Mouse (Mus musculus): ENCODE results near the gene Asgr1. TPM values are rescaled to one million over a fixed set of nuclear protein-coding genes. Genes with fewer than 3 reads are reported as not detected.

Gene Asgr1
- polyA plus RNA-seq, 1 experiment from 2014 or later: 458 TPM

DNA sequence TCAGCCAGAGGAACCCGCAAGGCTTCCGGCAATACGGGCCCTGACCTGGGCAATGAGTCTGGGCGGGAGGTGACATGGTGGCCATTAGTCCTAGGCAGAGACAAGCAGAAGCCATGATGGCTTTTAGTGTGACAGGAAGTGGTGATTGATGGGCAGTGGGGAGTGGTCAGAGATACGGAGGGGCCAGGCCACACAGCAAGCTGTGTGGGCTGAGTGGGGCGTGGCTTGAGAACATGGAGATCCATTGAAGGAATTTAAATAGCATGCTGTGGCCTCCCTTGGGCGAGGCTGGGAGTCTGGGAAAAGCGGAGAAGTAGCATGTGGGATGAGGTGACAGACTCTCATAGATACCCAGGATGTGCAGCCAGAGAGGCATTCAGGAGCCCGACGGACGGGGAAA lies 43.5 kb downstream of the Asgr1 start:
- Histone ChIP-seq H3K4me2 (ENCODE audit: low read depth, low read length) (no peak overlapping the region), H3K9ac (replicated peaks) (no peak overlapping the region), H3K9me3 (ENCODE audit: low read length) (no peaks in the 10 kb centered on the region), H3K4me1 (ENCODE audit: insufficient read depth) (no peaks in the 10 kb centered on the region; the same call in 1 of the 2 replicates), H3K27me3 (ENCODE audit: insufficient read depth, low read length) (0 out of 2 replicates have a peak, but pooled peaks cover 2% of the 10 kb centered on the region), H3K4me3 (ENCODE audit: low read depth, low read length) (no peak overlapping the region), H3K27ac (ENCODE audit: low read depth) (no peak overlapping the region), H3K36me3 (replicated peaks; ENCODE audit: insufficient read depth, low read length) (peaks cover 4% of the 10 kb centered on the region; the same call in 1 of the 2 replicates)
- TF ChIP-seq EP300 (IDR thresholded peaks at IDR 0.05; ENCODE audit: low read depth) (no peak), CTCF (IDR thresholded peaks at IDR 0.05; ENCODE audit: low read depth) (no peak)
- 76% methylated on average over 11 of the region's 11 CpGs for WGBS (ENCODE audit: insufficient replicate concordance)
- no peak for DNase-seq
- no peak for ATAC-seq

DNA sequence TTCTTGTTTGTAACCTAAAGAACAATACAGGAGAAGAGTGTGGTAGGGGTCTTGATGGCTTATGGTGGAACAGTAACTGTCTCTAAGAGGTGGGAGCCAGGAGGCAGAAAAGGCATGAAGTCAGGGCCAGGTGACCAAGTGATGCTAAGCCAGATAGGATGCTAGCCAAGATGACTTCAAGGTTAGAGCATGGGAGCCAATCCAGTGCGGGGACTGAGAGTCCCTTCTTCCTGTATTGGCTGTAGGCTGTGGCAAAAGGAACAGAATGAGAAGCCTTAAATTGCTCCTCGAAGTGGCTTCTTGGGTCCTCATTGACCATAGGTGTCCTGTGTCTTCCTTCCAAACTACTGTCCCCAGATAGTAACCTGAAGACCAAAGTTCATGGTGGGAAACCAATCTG lies 45.2 kb downstream of the Asgr1 start:
- Histone ChIP-seq H3K4me1 (ENCODE audit: insufficient read depth) (no peaks in the 10 kb centered on the region), H3K9me3 (ENCODE audit: low read length) (no peaks in the 10 kb centered on the region), H3K36me3 (replicated peaks; ENCODE audit: insufficient read depth, low read length) (peaks cover 4% of the 10 kb centered on the region; the same call in 1 of the 2 replicates), H3K4me3 (ENCODE audit: low read depth, low read length) (no peak overlapping the region), H3K9ac (replicated peaks) (no peak overlapping the region), H3K27ac (ENCODE audit: low read depth) (no peak overlapping the region), H3K27me3 (ENCODE audit: insufficient read depth, low read length) (0 out of 2 replicates have a peak, but pooled peaks cover 2% of the 10 kb centered on the region), H3K4me2 (ENCODE audit: low read depth, low read length) (no peak overlapping the region)
- no peak for TF ChIP-seq CTCF (IDR thresholded peaks at IDR 0.05; ENCODE audit: low read depth)
- no peak for TF ChIP-seq EP300 (IDR thresholded peaks at IDR 0.05; ENCODE audit: low read depth)
- WGBS (ENCODE audit: insufficient replicate concordance): 71% methylated on average over 2 of the region's 2 CpGs
- DNase-seq (no peak), ATAC-seq (no peak)

DNA sequence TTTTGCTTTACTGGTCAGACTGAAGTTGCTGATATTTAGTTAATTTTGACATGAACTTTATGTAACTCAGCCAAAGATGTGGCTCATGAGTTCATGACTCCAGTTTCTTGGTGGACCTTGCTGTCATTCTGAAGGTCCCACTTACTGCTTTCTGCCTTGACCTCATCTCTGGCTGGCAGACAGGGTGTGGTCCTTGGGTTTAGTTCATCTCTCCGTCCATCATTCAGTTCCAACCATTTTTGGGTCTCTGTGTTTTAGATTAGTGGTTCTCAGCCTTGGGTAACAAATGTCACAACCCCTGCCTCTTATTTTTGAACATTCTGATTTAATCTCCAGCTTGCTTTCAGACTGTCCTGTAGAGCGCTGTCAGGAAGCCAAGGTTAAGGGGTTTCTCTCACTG lies 45.9 kb downstream of the Asgr1 start:
- Histone ChIP-seq H3K9me3 (ENCODE audit: low read length) (no peaks in the 10 kb centered on the region), H3K27me3 (ENCODE audit: insufficient read depth, low read length) (0 out of 2 replicates have a peak, but pooled peaks cover 2% of the 10 kb centered on the region), H3K36me3 (replicated peaks; ENCODE audit: insufficient read depth, low read length) (peaks cover 4% of the 10 kb centered on the region; the same call in 1 of the 2 replicates), H3K9ac (replicated peaks) (no peak overlapping the region), H3K4me2 (ENCODE audit: low read depth, low read length) (no peak overlapping the region), H3K4me3 (ENCODE audit: low read depth, low read length) (no peak overlapping the region), H3K4me1 (ENCODE audit: insufficient read depth) (no peaks in the 10 kb centered on the region), H3K27ac (ENCODE audit: low read depth) (no peak overlapping the region)
- 61% methylated on average over 2 of the region's 2 CpGs for WGBS (ENCODE audit: insufficient replicate concordance)
- DNase-seq: no peak
- no peak for ATAC-seq
- TF ChIP-seq EP300 (IDR thresholded peaks at IDR 0.05; ENCODE audit: low read depth): no peak
- no peak for TF ChIP-seq CTCF (IDR thresholded peaks at IDR 0.05; ENCODE audit: low read depth)

DNA sequence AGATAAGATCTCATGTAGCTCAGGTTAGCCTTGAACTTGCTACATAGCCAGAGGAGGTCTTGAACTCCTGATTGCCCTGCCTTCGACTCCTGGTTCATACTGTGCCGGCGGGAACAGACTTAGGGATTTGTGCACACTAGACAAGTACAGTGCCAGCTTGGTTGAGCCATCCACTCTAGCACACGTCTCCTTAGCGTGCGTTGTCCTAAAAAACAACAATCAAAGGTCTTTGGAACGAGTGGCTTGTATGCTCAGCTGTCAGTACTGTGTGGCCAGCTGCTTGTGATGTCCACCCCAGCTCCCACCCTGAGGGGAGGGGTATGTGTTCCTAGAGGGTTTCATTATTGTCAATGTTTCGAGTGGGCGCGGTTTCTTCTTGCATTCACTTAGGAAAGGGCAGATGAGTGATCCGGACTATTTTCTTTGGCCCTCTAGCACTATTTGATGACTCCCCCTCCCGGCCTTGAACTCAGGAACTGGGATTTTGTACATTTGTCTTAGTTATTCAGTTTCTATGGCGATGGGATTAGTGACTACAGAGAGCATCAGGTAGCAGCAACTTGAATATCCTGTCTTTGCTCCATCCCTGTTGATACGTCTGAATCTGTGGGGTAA lies 49.9 kb downstream of the Asgr1 start:
- no peaks in the 10 kb centered on the region for H3K4me1 ChIP-seq (ENCODE audit: insufficient read depth)
- TF ChIP-seq EP300 (IDR thresholded peaks at IDR 0.05; ENCODE audit: low read depth) (no peak), CTCF (IDR thresholded peaks at IDR 0.05; ENCODE audit: low read depth) (no peak)
- H3K27me3 ChIP-seq (ENCODE audit: insufficient read depth, low read length): 0 out of 2 replicates have a peak, but pooled peaks cover 2% of the 10 kb centered on the region
- H3K9ac ChIP-seq (replicated peaks): no peak overlapping the region
- ATAC-seq: 0 out of 2 replicates have a peak, but pooled peaks have one; percentile 12
- H3K27ac ChIP-seq (ENCODE audit: low read depth): no peak overlapping the region
- no peak for DNase-seq
- 65% methylated on average over 14 of the region's 14 CpGs for WGBS (ENCODE audit: insufficient replicate concordance)
- no peaks in the 10 kb centered on the region for H3K9me3 ChIP-seq (ENCODE audit: low read length)
- no peaks in the 10 kb centered on the region for H3K36me3 ChIP-seq (replicated peaks; ENCODE audit: insufficient read depth, low read length)
- no peak overlapping the region for H3K4me2 ChIP-seq (ENCODE audit: low read depth, low read length)
- no peak overlapping the region for H3K4me3 ChIP-seq (ENCODE audit: low read depth, low read length)

DNA sequence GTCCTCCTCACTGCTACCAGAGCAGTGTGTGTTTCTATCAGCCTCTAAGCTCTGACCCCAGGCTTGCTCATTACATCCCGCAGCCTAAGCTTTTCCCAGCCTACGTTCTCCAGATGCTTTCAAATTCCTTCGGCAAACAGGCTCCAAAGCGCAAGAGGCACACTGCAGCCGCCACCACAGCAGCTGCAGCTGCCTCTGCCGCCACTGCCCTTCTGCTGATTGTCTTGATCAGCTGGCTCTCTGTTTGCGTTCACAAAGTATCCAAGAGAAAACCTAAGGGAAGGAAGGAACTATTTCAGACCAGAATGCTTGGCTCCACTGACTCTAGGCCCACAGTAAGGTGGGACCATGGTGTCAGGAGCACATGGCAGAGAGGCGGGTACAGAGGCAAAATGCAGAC lies 53.2 kb downstream of the Asgr1 start:
- Histone ChIP-seq H3K36me3 (replicated peaks; ENCODE audit: insufficient read depth, low read length) (no peaks in the 10 kb centered on the region), H3K9ac (replicated peaks) (no peak overlapping the region), H3K9me3 (ENCODE audit: low read length) (no peaks in the 10 kb centered on the region), H3K27ac (ENCODE audit: low read depth) (no peak overlapping the region), H3K4me2 (ENCODE audit: low read depth, low read length) (no peak overlapping the region), H3K27me3 (ENCODE audit: insufficient read depth, low read length) (no peaks in the 10 kb centered on the region), H3K4me1 (ENCODE audit: insufficient read depth) (no peaks in the 10 kb centered on the region), H3K4me3 (ENCODE audit: low read depth, low read length) (no peak overlapping the region)
- TF ChIP-seq EP300 (IDR thresholded peaks at IDR 0.05; ENCODE audit: low read depth): no peak
- TF ChIP-seq CTCF (IDR thresholded peaks at IDR 0.05; ENCODE audit: low read depth): no peak
- ATAC-seq: no peak
- DNase-seq: no peak
- 70% methylated on average over 8 of the region's 8 CpGs for WGBS (ENCODE audit: insufficient replicate concordance)

MicroRNAs encoded within 50 kb of the gene (microRNA counts, 519-probe panel; counts per million panel counts)
- microRNA mmu-miR-324-3p (not detected), microRNA mmu-miR-324-5p (3,344 counts per million, percentile 35 among the panel's probes with 10 or more counts)

Small RNA genes within 50 kb of the gene (microRNA-seq; reads per million reads assigned to microRNA genes)
- 2,256 reads per million, percentile 80 among the genes with 10 or more reads in this experiment for gene Mir324

Other genes with a start within 250 kb of the Asgr1 start
- gene Tmem102, start 248.5 kb upstream of the Asgr1 start, polyA plus RNA-seq (2015; fragmentation: Nextera tagmentation; extraction: Ambion mirVana): 4.4 and 4.8 TPM in 2 replicates
- not detected in 2 replicates for gene Gm39566, start 238.8 kb upstream of the Asgr1 start, polyA plus RNA-seq (2015; fragmentation: Nextera tagmentation; extraction: Ambion mirVana)
- gene Spem2, start 235.6 kb upstream of the Asgr1 start, polyA plus RNA-seq (2015; fragmentation: Nextera tagmentation; extraction: Ambion mirVana): not detected in 2 replicates
- gene Spem1, start 231.9 kb upstream of the Asgr1 start, polyA plus RNA-seq (2015; fragmentation: Nextera tagmentation; extraction: Ambion mirVana): not detected in 2 replicates
- 0.60 and 0.75 TPM in 2 replicates for gene Nlgn2, start 216.3 kb upstream of the Asgr1 start, polyA plus RNA-seq (2015; fragmentation: Nextera tagmentation; extraction: Ambion mirVana)
- gene Tmem256, start 215.6 kb upstream of the Asgr1 start, polyA plus RNA-seq (2015; fragmentation: Nextera tagmentation; extraction: Ambion mirVana): 412 and 418 TPM in 2 replicates
- 20.8 and 23.1 TPM in 2 replicates for gene Plscr3, start 207.7 kb upstream of the Asgr1 start, polyA plus RNA-seq (2015; fragmentation: Nextera tagmentation; extraction: Ambion mirVana)
- gene Tnk1, start 195.4 kb upstream of the Asgr1 start, polyA plus RNA-seq (2015; fragmentation: Nextera tagmentation; extraction: Ambion mirVana): 0.28 and 0.69 TPM in 2 replicates
- gene Tmem95, start 176.1 kb upstream of the Asgr1 start, polyA plus RNA-seq (2015; fragmentation: Nextera tagmentation; extraction: Ambion mirVana): not detected in 2 replicates
- 0.92 and 0.95 TPM in 2 replicates for gene Kctd11, start 172.7 kb upstream of the Asgr1 start, polyA plus RNA-seq (2015; fragmentation: Nextera tagmentation; extraction: Ambion mirVana)
- 6.5 and 7.1 TPM in 2 replicates for gene Acap1, start 158.5 kb upstream of the Asgr1 start, polyA plus RNA-seq (2015; fragmentation: Nextera tagmentation; extraction: Ambion mirVana)
- 0.90 and 1.2 TPM in 2 replicates for gene 2810408A11Rik, start 153.1 kb upstream of the Asgr1 start, polyA plus RNA-seq (2015; fragmentation: Nextera tagmentation; extraction: Ambion mirVana)
- gene Neurl4, start 153.0 kb upstream of the Asgr1 start, polyA plus RNA-seq (2015; fragmentation: Nextera tagmentation; extraction: Ambion mirVana): 1.0 and 1.4 TPM in 2 replicates
- gene Gps2, start 140.2 kb upstream of the Asgr1 start, polyA plus RNA-seq (2015; fragmentation: Nextera tagmentation; extraction: Ambion mirVana): 46.1 and 48.9 TPM in 2 replicates
- 872 and 914 TPM in 2 replicates for gene Eif5a, start 132.1 kb upstream of the Asgr1 start, polyA plus RNA-seq (2015; fragmentation: Nextera tagmentation; extraction: Ambion mirVana)
- gene Ybx2, start 118.3 kb upstream of the Asgr1 start, polyA plus RNA-seq (2015; fragmentation: Nextera tagmentation; extraction: Ambion mirVana): not detected in 2 replicates
- 7.7 and 10.4 TPM in 2 replicates for gene Slc2a4, start 105.9 kb upstream of the Asgr1 start, polyA plus RNA-seq (2015; fragmentation: Nextera tagmentation; extraction: Ambion mirVana)
- 4.1 and 4.4 TPM in 2 replicates for gene Cldn7, start 89.3 kb upstream of the Asgr1 start, polyA plus RNA-seq (2015; fragmentation: Nextera tagmentation; extraction: Ambion mirVana)
- gene Ctdnep1, start 72.9 kb upstream of the Asgr1 start, polyA plus RNA-seq (2015; fragmentation: Nextera tagmentation; extraction: Ambion mirVana): 8.4 and 9.7 TPM in 2 replicates
- 40.6 and 42.9 TPM in 2 replicates for gene Elp5, start 71.6 kb upstream of the Asgr1 start, polyA plus RNA-seq (2015; fragmentation: Nextera tagmentation; extraction: Ambion mirVana)
- 305 and 324 TPM in 2 replicates for gene Gabarap, start 62.9 kb upstream of the Asgr1 start, polyA plus RNA-seq (2015; fragmentation: Nextera tagmentation; extraction: Ambion mirVana)
- 19.5 and 25.5 TPM in 2 replicates for gene Phf23, start 58.3 kb upstream of the Asgr1 start, polyA plus RNA-seq (2015; fragmentation: Nextera tagmentation; extraction: Ambion mirVana)
- gene Dvl2, start 53.5 kb upstream of the Asgr1 start, polyA plus RNA-seq (2015; fragmentation: Nextera tagmentation; extraction: Ambion mirVana): 2.7 and 3.4 TPM in 2 replicates
- 345 and 367 TPM in 2 replicates for gene Acadvl, start 38.7 kb upstream of the Asgr1 start, polyA plus RNA-seq (2015; fragmentation: Nextera tagmentation; extraction: Ambion mirVana)
- gene Dlg4, start 37.1 kb upstream of the Asgr1 start, polyA plus RNA-seq (2015; fragmentation: Nextera tagmentation; extraction: Ambion mirVana): 0.58 and 0.61 TPM in 2 replicates
- gene Asgr2, start 38.6 kb downstream of the Asgr1 start, polyA plus RNA-seq (2015; fragmentation: Nextera tagmentation; extraction: Ambion mirVana): 48.3 and 53.3 TPM in 2 replicates
- gene Mgl2, start 76.2 kb downstream of the Asgr1 start, polyA plus RNA-seq (2015; fragmentation: Nextera tagmentation; extraction: Ambion mirVana): 1.5 TPM in 2 replicates
- 0.46 and 0.81 TPM in 2 replicates for gene Clec10a, start 102.1 kb downstream of the Asgr1 start, polyA plus RNA-seq (2015; fragmentation: Nextera tagmentation; extraction: Ambion mirVana)
- gene Slc16a11, start 158.7 kb downstream of the Asgr1 start, polyA plus RNA-seq (2015; fragmentation: Nextera tagmentation; extraction: Ambion mirVana): 1.4 and 1.8 TPM in 2 replicates
- 1.3 and 1.9 TPM in 2 replicates for gene Slc16a13, start 167.0 kb downstream of the Asgr1 start, polyA plus RNA-seq (2015; fragmentation: Nextera tagmentation; extraction: Ambion mirVana)
- gene Bcl6b, start 175.7 kb downstream of the Asgr1 start, polyA plus RNA-seq (2015; fragmentation: Nextera tagmentation; extraction: Ambion mirVana): 1.4 and 1.8 TPM in 2 replicates
- 48.9 and 55.2 TPM in 2 replicates for gene 0610010K14Rik, start 183.8 kb downstream of the Asgr1 start, polyA plus RNA-seq (2015; fragmentation: Nextera tagmentation; extraction: Ambion mirVana)
- gene Gm21988, start 185.7 kb downstream of the Asgr1 start, polyA plus RNA-seq (2015; fragmentation: Nextera tagmentation; extraction: Ambion mirVana): 5.4 and 5.8 TPM in 2 replicates
- 241 TPM in 2 replicates for gene Rnasek, start 185.8 kb downstream of the Asgr1 start, polyA plus RNA-seq (2015; fragmentation: Nextera tagmentation; extraction: Ambion mirVana)
- 17.8 and 20.0 TPM in 2 replicates for gene Alox12, start 201.3 kb downstream of the Asgr1 start, polyA plus RNA-seq (2015; fragmentation: Nextera tagmentation; extraction: Ambion mirVana)